Mouse (Mus musculus): ENCODE measurements around the gene Rasgrf1. TPM values are rescaled to one million over a fixed set of nuclear protein-coding genes. Genes with fewer than 3 reads are reported as not detected.

Gene Rasgrf1
- polyA plus RNA-seq, 1 experiment: not detected

DNA sequence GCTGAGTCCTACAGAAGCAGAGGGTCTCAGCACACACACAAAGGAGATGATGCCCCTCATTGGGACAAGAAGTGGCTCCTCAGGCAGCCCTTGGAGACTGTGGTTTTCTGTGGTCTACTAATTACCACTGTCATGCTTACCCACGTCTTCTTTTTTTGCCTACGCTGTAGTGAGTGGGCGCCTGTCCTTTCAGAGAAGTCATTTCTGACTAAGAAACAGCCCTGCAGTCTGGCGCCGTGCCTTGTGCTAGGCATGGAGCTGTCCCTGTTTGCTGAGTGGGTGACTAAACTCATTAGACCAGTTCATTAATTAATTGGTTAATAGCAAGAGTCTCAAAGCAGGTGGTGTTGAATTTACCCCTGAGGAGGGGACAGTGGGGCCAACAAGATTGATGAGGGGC lies 9.1 kb downstream of the Rasgrf1 start:
- no peaks in the 10 kb centered on the region; the same call in 1 of the 2 replicates for H3K27me3 ChIP-seq (ENCODE audit: control insufficient read depth, insufficient read depth, low read length, poor library complexity, severe bottlenecking)
- no peaks in the 10 kb centered on the region for H3K9me3 ChIP-seq (replicated peaks; ENCODE audit: control insufficient read depth, insufficient read depth, low read length, poor library complexity, severe bottlenecking)
- no peak overlapping the region for H3K27ac ChIP-seq (ENCODE audit: insufficient read depth, low read length)
- H3K4me3 ChIP-seq (ENCODE audit: low read depth, low read length): no peak overlapping the region
- H3K9ac ChIP-seq (ENCODE audit: low read depth, poor library complexity, severe bottlenecking): no peak overlapping the region
- TF ChIP-seq CTCF (IDR thresholded peaks at IDR 0.05; ENCODE audit: low read depth, low read length) (no peak), POLR2A (IDR thresholded peaks at IDR 0.05; ENCODE audit: insufficient read depth, low read length) (no peak), EP300 (IDR thresholded peaks at IDR 0.05; ENCODE audit: insufficient read depth, low read depth, low read length) (no peak)
- no peaks in the 10 kb centered on the region for H3K4me1 ChIP-seq (ENCODE audit: control insufficient read depth, insufficient read depth, low read length)
- H3K36me3 ChIP-seq (ENCODE audit: control insufficient read depth, insufficient read depth, low read length, poor library complexity, severe bottlenecking): no peaks in the 10 kb centered on the region

DNA sequence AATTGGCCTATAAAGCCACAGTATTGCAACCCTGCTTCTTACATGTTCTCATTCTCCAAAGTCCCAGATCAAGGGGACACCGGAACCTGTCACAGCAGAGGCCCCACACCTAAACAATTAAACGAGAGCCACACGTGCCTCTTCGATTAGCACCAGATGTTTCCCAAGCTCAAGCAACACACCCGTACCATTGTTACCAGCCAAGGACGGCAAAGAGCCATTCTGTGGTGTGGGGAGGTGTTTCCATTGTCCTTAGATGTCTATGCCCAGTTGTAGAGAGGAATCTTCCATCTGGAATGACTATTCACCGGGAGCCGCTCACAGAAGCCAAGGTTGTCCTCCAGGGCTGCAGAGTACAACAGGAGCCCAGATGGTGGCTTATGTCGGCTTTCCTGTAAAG lies 11.4 kb downstream of the Rasgrf1 start:
- TF ChIP-seq POLR2A (IDR thresholded peaks at IDR 0.05; ENCODE audit: insufficient read depth, low read length) (no peak), EP300 (IDR thresholded peaks at IDR 0.05; ENCODE audit: insufficient read depth, low read depth, low read length) (no peak), CTCF (IDR thresholded peaks at IDR 0.05; ENCODE audit: low read depth, low read length) (no peak)
- H3K9me3 ChIP-seq (replicated peaks; ENCODE audit: control insufficient read depth, insufficient read depth, low read length, poor library complexity, severe bottlenecking): no peaks in the 10 kb centered on the region
- no peak overlapping the region for H3K27ac ChIP-seq (ENCODE audit: insufficient read depth, low read length)
- H3K36me3 ChIP-seq (ENCODE audit: control insufficient read depth, insufficient read depth, low read length, poor library complexity, severe bottlenecking): no peaks in the 10 kb centered on the region
- no peaks in the 10 kb centered on the region; the same call in 1 of the 2 replicates for H3K27me3 ChIP-seq (ENCODE audit: control insufficient read depth, insufficient read depth, low read length, poor library complexity, severe bottlenecking)
- no peak overlapping the region for H3K4me3 ChIP-seq (ENCODE audit: low read depth, low read length)
- no peaks in the 10 kb centered on the region for H3K4me1 ChIP-seq (ENCODE audit: control insufficient read depth, insufficient read depth, low read length)
- H3K9ac ChIP-seq (ENCODE audit: low read depth, poor library complexity, severe bottlenecking): no peak overlapping the region

DNA sequence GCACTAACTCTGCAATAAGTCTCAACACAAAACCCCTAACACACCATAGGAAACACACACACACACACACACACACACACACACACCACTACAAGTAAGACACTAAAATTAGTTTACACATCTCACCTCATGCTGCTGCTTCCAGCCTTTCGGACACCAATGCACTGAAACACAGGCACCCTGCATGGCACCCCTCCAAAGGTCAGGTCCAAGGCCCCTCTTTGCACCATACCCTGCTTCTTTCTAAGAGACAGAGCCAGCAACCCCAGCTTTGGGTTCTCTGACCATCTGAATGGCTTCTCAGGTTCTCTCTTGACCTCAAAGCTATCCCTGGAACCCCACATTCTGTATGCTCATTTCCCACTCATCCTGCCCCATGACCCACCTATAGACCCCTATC lies 13.0 kb downstream of the Rasgrf1 start:
- Histone ChIP-seq H3K9ac (ENCODE audit: low read depth, poor library complexity, severe bottlenecking) (no peak overlapping the region), H3K36me3 (ENCODE audit: control insufficient read depth, insufficient read depth, low read length, poor library complexity, severe bottlenecking) (no peaks in the 10 kb centered on the region), H3K9me3 (replicated peaks; ENCODE audit: control insufficient read depth, insufficient read depth, low read length, poor library complexity, severe bottlenecking) (peaks cover 6% of the 10 kb centered on the region; the same call in 1 of the 2 replicates), H3K27me3 (ENCODE audit: control insufficient read depth, insufficient read depth, low read length, poor library complexity, severe bottlenecking) (no peaks in the 10 kb centered on the region; the same call in 1 of the 2 replicates), H3K27ac (ENCODE audit: insufficient read depth, low read length) (no peak overlapping the region), H3K4me3 (ENCODE audit: low read depth, low read length) (no peak overlapping the region), H3K4me1 (ENCODE audit: control insufficient read depth, insufficient read depth, low read length) (no peaks in the 10 kb centered on the region)
- no peak for TF ChIP-seq POLR2A (IDR thresholded peaks at IDR 0.05; ENCODE audit: insufficient read depth, low read length)
- no peak for TF ChIP-seq EP300 (IDR thresholded peaks at IDR 0.05; ENCODE audit: insufficient read depth, low read depth, low read length)
- TF ChIP-seq CTCF (IDR thresholded peaks at IDR 0.05; ENCODE audit: low read depth, low read length): no peak

DNA sequence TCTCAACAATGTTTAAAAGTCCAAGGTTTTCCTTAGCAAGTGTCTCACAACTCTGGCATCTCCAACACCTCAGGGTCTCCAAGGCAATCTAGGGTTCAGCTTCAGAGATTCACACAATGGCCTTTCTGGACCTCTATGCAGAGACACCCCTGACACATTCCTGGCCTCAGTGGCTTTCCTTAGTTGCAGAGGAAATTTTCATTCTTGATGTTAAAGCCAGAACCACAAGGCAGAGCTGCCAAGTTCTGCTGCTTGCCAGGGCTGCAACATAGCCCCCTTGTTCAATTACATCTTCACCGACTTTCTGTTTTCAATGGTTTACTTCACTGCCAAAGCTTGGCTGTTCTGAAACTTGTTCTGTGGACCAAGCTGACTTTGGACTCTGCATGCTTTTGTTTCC lies 15.1 kb downstream of the Rasgrf1 start:
- Histone ChIP-seq H3K27ac (ENCODE audit: insufficient read depth, low read length) (no peak overlapping the region), H3K9me3 (replicated peaks; ENCODE audit: control insufficient read depth, insufficient read depth, low read length, poor library complexity, severe bottlenecking) (peaks cover 6% of the 10 kb centered on the region; the same call in 1 of the 2 replicates), H3K4me3 (ENCODE audit: low read depth, low read length) (no peak overlapping the region), H3K27me3 (ENCODE audit: control insufficient read depth, insufficient read depth, low read length, poor library complexity, severe bottlenecking) (no peaks in the 10 kb centered on the region), H3K4me1 (ENCODE audit: control insufficient read depth, insufficient read depth, low read length) (no peaks in the 10 kb centered on the region), H3K36me3 (ENCODE audit: control insufficient read depth, insufficient read depth, low read length, poor library complexity, severe bottlenecking) (no peaks in the 10 kb centered on the region), H3K9ac (ENCODE audit: low read depth, poor library complexity, severe bottlenecking) (no peak overlapping the region)
- TF ChIP-seq CTCF (IDR thresholded peaks at IDR 0.05; ENCODE audit: low read depth, low read length) (no peak), EP300 (IDR thresholded peaks at IDR 0.05; ENCODE audit: insufficient read depth, low read depth, low read length) (no peak), POLR2A (IDR thresholded peaks at IDR 0.05; ENCODE audit: insufficient read depth, low read length) (no peak)

DNA sequence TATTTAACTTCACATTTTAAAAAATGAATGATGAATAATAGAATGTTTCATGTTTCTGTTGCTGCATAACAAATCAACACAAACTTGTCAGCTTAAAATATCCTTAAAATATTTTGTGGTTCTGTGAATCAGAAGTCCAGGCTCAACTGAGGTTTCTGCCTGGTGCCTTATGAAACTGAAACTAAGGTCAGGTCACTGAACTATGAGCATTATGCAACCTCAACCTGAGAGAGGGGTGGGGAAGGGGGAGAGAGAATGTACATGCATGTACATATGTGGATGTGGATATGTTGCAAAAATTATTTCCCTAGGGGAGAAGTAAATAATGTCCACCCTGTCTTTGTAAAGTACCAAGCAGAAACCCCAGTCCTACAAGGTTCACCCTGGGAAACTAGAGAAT lies 18.8 kb downstream of the Rasgrf1 start:
- no peak overlapping the region for H3K27ac ChIP-seq (ENCODE audit: insufficient read depth, low read length)
- no peak overlapping the region for H3K4me3 ChIP-seq (ENCODE audit: low read depth, low read length)
- no peak overlapping the region for H3K9ac ChIP-seq (ENCODE audit: low read depth, poor library complexity, severe bottlenecking)
- no peaks in the 10 kb centered on the region for H3K27me3 ChIP-seq (ENCODE audit: control insufficient read depth, insufficient read depth, low read length, poor library complexity, severe bottlenecking)
- H3K4me1 ChIP-seq (ENCODE audit: control insufficient read depth, insufficient read depth, low read length): no peaks in the 10 kb centered on the region
- TF ChIP-seq EP300 (IDR thresholded peaks at IDR 0.05; ENCODE audit: insufficient read depth, low read depth, low read length) (no peak), CTCF (IDR thresholded peaks at IDR 0.05; ENCODE audit: low read depth, low read length) (no peak), POLR2A (IDR thresholded peaks at IDR 0.05; ENCODE audit: insufficient read depth, low read length) (no peak)
- H3K36me3 ChIP-seq (ENCODE audit: control insufficient read depth, insufficient read depth, low read length, poor library complexity, severe bottlenecking): no peaks in the 10 kb centered on the region
- H3K9me3 ChIP-seq (replicated peaks; ENCODE audit: control insufficient read depth, insufficient read depth, low read length, poor library complexity, severe bottlenecking): peaks cover 6% of the 10 kb centered on the region; the same call in 1 of the 2 replicates

DNA sequence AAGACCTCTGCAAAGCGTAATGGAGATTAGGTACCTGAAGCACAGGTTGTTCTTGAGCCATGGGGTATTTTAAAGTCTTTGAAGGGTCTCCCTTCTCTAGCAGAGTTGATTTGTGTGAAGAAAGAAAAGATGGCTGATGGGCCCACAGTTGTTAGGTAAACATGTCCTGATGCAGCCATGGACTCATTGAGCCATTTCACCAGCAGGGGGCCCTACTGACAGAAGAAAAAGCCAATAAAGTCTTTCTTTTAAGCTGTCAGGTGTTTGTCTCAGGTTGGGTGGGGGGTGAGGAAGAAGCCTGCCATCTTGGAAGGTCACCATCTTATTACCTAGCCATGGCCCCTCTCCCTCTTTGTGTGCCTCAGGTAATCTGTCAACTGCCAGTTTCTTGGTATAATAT lies 30.7 kb downstream of the Rasgrf1 start:
- no peak for TF ChIP-seq POLR2A (IDR thresholded peaks at IDR 0.05; ENCODE audit: insufficient read depth, low read length)
- no peak for TF ChIP-seq CTCF (IDR thresholded peaks at IDR 0.05; ENCODE audit: low read depth, low read length)
- TF ChIP-seq EP300 (IDR thresholded peaks at IDR 0.05; ENCODE audit: insufficient read depth, low read depth, low read length): no peak
- no peaks in the 10 kb centered on the region for H3K4me1 ChIP-seq (ENCODE audit: control insufficient read depth, insufficient read depth, low read length)
- H3K9ac ChIP-seq (ENCODE audit: low read depth, poor library complexity, severe bottlenecking): no peak overlapping the region
- no peak overlapping the region for H3K4me3 ChIP-seq (ENCODE audit: low read depth, low read length)
- H3K36me3 ChIP-seq (ENCODE audit: control insufficient read depth, insufficient read depth, low read length, poor library complexity, severe bottlenecking): no peaks in the 10 kb centered on the region
- no peaks in the 10 kb centered on the region for H3K9me3 ChIP-seq (replicated peaks; ENCODE audit: control insufficient read depth, insufficient read depth, low read length, poor library complexity, severe bottlenecking)
- no peaks in the 10 kb centered on the region for H3K27me3 ChIP-seq (ENCODE audit: control insufficient read depth, insufficient read depth, low read length, poor library complexity, severe bottlenecking)
- H3K27ac ChIP-seq (ENCODE audit: insufficient read depth, low read length): no peak overlapping the region

Data from ES-Bruce4 (cell line).